Mouse (Mus musculus): Measurements from ENCODE around the gene Mrpl38.
A peak's percentile ranks its signal among the peaks of the same experiment; 100 is the strongest.

Mrpl38 gene

DNA sequence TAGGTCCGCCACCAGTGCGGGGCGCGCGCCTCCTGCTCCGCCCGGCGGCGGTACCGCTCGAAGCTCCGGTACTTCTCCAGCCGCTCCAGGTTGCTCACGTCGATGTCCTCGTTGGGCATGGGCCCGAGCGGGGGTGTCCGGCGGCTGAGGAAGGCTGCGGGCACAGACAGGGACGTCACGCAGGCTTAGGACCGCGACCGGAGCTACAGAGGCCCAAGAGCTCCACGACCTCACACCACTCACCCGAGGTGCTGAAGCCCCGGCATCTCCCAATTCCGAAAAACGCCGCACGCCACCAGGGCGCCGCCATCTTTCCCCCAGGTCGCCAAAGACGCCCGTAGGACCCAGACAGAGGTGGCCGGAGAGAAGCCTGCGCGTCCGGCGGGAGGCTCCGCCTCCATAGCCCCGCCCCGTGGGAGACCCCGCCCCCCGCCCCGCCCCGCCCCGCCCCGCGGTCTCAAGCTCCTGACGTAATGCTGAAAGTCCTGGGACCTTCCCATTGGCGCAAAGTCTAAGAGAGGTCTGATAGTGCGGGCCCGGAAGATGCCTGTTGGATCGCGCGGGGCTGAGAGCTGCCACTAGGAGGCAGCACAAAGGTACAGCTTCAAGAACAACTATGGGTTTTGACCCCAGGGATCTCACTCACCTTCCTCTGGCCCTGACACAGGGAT lies at the start of gene Mrpl38:
Gene Mrpl38, minus strand, starts transcription at position 401 of the 671 bp plus-strand sequence.
- peak; percentile 77 to 86 for DNase-seq

DNA sequence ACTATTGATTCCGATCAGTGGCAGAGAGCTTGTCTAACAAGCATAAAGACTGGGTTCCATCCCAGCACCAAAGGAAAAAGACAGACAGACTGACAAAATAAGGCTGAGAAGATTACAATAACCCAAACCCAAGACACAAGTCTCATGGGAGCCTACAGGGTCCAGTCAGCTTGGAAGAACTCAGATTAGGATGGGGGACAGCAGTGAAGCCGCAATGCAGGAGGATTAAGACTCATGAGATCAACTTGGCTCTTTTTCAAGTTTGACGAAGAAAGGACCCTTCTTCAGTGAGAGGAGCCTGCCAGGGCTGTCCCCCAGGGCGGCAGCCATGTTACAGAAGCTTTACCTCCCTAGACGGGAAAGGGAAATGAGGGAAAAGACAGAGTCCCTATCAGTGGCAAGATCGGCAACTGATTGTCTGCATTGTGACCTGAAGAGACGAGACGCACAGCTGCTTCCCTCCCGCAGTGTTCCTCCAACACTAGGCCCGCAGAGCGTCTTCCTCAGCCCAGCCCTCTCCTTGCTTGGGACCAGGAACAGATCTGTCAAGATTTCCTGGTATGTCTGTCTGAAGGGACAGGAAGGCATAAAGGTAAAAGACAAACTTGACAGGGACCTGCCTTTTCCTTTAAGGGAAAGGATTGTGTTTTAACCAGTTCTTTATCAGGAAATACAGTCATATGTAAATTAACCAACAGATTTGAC lies 48.7 kb upstream of the Mrpl38 start:
- no peak for DNase-seq

DNA sequence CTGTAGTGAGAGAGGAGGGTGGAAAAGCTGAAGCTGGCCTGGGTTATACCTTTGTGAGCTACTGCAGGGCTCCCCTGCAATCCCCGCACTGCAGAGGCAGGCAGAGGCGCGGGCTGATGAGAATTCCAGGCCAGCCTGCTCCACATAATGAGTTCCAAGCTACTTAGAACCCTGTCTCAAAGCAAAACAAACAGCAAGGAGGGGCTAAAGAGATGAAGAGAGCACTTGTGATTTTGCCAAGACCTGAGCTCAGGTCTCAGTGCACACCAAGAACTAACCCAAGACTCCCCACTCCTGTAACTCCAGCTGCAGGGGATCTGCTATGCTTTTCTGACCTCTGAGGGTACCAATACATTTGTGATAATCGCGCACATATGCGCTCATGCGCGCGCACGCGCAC lies 47.7 kb upstream of the Mrpl38 start:
- no peak for DNase-seq

DNA sequence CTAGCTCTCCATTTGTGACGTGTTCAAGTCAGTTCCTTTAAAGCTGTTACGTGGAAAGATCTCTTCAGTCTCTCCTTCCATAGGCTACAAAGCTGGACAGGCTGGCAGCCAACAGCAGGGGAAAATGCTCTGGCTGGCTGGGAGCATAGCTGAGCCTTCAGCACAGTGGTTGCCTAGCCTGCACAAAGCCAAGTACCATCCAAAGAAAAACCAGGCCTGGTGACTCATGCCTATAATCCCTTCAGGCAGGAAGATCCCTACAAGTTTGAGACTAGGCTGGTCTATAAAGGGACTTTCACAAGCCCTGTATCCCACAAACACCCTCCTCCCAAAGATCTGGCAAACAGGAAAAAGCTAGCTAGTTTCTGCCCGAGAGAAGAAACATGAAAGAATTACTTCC lies 47.2 kb upstream of the Mrpl38 start:
- DNase-seq = no peak

DNA sequence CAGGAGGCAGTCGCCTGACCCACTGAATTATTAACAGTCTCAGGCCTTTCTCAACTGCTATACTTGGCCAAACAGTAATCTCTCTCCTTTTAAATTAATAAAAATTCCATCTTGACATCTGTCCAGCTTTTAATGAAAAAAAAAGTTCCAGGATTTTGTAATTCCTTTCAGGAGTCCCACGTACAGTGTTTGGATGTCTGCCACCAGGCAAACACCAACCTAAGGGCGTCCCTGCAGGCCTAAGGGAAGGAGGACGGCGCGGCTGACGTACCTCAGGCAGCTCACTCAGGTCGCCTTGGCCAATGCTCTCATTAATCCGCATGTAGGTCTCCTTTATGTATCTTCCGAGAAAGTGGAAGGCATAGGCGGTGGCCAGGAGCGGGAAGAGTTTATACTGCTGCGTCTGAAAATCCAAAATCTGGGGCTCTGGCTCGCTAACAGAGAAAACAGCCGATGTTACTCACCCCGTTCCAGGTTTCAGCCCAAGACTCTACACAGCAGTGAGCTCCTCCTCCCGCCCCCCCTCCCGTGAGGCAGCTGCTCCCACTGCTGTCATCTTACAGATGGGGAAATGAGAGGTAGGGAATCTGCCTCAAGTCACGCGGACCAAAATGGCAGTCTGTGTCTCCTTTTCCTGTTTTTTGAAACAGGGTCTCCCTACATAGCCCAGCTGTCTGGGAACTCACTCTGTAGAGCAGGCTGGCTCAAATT lies 39.9 kb upstream of the Mrpl38 start:
- no peak for DNase-seq

DNA sequence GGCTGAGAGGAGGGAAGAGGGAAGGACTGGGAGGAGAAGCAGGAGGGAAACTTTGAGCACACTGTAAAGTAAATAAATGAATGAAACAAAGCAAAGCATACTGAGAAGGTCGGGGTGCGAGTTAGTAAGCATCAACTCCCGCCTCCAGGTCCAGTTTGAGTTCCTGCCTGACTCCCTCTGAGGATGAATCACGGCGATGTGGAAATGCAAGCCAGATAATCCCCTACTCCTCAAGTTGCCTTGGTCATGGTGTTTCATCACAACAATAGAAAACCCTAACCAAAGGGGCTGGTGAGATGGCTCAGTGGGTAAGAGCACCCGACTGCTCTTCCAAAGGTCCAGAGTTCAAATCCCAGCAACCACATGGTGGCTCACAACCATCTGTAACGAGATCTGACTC lies 37.3 kb upstream of the Mrpl38 start:
- DNase-seq = no peak

DNA sequence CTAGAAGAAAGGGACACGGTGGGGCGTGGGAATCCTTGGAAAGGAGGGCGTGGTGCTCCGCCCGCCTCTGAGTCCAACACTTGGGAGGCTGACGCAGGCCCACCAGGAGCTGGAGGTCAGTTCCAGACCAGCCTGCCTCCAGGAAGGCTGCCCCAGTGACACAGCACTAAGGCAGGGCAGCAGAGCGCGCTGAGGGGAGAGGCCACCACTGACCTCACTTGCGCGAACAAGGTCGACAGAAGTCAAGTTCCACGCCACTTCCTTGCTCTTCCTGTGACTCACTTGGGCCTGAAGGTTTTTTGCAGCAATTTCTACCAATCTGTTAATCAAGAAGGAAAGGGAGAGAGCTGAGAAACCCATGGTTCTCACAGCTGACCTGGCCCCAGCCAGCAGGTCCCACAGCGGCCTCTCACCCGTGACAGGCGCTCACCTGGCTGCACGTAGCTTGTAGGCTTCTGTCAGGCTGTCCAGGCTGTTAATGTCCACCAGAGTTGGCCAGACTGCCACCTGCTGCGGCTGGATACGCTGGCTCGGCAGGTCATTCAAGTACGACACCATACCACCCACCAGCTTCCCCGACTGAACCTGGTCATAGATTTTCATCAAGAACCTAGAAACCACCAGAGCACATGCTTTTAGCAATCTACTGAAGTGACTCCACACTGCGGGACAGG lies 36.2 kb upstream of the Mrpl38 start:
- no peak for DNase-seq

DNA sequence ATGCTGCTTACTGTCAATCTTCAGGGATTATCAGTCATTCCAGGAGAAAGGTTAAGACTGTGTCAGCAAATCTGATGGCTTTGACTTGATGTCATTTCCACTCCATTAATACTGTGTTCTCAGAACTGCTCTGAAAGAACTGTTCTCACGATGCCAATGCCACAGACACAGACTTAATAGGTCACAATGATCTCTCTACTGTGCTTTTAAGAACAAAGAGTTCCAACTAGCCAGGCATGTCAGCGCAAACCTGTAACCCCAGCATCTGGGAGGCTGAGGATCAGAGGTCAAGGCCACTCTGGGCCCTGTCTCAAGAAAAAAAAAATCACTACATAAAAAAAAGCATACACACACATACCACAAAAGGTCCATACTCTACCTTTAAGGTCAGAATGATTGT lies 33.3 kb upstream of the Mrpl38 start:
- no peak for DNase-seq

DNA sequence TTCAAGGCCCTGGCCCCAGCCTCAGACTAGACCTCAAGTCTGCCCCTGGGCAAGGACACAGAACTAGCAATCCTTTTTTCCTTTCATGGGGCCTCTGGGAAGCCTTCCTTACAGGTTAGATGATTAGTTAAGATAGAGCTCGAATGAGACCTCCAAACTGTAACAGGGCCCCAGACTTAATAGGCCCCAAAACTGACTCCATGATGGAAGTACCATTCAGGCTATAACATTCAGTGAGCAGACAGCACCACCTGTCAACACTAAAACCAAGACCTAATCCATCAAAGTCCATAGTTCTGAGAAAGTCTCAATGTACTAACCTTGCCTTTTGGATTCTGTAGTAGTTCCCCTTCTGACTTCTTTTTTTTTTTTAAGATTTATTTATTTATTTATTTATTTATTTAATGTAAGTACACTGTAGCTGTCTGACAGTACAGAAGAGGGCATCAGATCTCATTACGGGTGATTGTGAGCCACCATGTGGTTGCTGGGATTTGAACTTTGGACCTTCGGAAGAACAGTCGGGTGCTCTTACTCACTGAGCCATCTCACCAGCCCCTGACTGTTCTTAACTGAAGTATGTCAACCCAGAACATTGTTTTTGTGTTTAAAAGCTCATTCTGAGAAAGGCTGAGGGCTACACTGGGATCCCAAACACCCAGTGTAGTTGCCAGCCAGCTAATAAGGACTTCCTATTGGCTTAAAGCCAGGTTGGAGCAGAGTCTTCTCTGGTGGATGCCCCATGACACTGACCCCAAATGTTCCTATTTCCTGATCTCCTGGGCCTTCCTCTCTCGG lies 31.5 kb upstream of the Mrpl38 start:
- DNase-seq = no peak

DNA sequence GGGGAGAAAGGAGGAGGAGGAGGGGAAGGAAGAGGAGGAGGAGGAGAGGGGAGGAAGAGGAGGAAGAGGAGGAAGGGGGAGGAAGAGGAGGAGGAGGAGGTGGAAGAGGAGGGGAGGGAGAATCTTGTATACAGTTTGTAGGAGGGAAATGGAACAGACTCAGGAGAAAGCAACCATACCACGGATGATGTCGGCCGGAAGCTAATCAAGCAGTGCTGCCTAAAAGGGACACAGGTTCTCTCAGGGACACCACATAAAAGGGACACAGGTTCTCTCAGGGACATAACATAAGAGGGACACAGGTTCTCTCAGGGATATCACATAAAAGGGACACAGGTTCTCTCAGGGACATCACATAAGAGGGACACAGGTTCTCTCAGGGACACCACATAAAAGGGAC lies 30.5 kb upstream of the Mrpl38 start:
- no peak for DNase-seq

DNA sequence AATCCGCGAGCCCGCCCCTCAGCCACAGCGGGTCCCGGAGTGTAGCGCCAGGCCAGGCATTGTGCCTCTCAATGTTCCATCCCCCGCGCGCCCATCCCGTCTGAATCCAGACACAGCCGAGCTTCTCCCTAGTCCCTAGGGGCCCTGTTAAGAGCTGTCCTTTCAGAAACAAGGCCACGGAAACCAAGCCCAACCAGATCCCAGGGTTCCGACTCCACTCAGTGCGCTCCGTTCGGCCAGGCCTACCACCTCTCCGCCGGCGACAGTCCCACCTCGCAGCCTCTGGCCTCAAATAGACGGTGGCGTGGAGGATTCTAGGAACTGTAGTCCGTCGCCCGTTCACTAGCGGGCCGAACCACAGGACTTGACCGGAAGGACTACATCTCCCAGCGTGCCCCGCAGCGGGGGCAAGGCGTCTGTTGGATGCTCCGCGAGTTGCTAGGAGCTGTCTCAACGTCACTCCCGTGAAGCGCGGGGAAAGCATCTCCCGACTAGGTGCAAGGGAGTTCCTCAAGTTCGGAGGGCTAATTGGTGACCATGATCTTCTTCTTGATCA lies 29.3 kb upstream of the Mrpl38 start, which contains the start of gene Fbf1:
Gene Fbf1, minus strand, starts transcription at position 283 of the 556 bp plus-strand sequence.
- peak; percentile 90 to 91 for DNase-seq

DNA sequence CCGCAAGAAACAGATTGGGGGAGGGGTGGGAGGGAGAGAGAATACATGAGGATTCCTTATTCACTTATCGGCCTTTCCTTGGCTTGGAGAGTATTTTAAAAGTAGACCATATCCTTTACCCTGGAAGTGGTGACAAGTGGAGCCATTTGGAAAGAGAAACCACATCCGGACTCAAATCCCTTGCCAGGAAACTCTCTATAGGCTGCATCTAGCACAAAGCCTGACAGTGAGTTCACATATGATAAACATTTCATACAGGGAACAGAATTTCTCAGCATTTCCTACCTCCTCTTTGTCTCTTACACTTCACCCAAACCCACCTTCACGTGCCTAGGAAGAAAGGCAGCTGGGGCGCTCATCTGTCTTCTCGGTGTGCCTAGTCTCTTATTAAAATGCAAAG lies 28.6 kb upstream of the Mrpl38 start:
- DNase-seq = no peak

DNA sequence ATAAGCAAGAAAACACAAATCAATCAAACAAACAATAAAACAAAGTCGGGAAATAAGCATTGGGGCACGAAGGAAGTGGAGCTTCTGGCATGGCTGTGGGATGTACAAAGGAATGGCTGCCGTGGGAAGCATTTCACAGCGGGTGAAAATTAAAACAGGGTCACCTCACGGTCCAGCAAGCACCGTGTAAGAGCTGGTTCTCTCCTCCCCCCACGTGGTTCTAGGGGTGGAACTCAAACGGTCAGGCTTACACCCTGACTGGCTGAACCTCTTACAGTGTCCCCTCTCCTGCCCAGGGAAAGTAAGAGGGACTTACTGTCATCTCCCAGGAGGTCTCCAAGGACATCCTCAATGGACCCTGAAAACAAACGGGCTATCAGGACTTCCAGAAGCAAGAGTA lies 24.3 kb upstream of the Mrpl38 start:
- no peak for DNase-seq

DNA sequence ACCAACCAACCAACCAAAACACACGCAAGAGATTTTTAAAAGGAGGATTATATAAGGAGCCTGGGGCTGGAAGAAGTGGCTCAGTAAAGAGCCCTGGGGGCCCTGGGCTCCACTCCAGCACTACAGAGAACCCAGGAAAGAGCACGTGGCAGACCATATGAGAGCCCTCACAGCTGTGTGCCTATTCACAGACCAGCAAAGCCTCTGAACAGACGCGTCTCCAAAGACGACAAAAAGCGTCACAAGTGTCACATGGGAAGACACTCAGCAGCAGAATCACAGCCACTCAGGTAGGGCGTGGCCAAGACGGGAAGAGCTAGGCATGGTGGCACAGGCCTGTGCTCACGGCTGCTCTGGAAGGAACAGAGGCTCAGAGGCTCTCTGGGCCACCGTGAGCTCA lies 23.5 kb upstream of the Mrpl38 start:
- DNase-seq = no peak

DNA sequence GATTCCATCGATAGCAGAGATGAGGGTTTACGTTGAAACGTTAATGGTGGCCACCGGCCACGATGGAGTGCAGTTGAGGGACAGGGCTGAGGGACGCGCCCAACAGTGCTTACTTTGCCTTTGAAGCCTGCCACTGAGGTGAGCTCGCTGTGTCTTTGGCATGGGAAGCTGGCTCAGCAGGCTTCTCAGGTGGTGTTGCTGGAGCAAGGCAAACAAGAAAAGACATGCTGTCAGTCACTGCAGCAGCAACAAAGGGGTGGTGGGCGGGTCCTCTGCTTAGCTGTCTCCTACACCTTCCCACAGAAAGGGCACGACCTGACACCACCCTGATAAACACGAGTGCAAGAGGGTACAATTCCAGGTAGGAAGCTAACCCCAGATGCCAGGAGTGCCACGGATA lies 22.6 kb upstream of the Mrpl38 start:
- DNase-seq = no peak

DNA sequence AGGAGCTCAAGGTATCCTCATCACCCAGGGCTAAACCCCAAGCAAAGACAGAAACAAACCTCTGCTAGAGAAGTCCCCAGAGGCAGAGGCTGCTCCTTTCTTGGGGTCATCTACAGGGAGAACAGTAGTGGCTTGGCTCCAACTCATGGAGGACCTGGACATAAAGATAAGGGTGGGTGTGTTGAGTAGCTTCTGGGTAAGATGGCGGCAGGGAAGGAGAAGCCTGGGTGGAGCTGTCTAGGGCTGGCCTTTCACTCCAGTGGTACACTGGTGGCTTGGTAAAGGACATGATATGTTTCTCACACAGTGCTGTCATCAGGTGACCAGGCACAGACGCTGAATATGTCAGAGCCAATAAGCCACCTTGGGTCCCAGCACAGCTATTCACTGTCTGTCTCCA lies 12.3 kb upstream of the Mrpl38 start:
- DNase-seq = no peak

DNA sequence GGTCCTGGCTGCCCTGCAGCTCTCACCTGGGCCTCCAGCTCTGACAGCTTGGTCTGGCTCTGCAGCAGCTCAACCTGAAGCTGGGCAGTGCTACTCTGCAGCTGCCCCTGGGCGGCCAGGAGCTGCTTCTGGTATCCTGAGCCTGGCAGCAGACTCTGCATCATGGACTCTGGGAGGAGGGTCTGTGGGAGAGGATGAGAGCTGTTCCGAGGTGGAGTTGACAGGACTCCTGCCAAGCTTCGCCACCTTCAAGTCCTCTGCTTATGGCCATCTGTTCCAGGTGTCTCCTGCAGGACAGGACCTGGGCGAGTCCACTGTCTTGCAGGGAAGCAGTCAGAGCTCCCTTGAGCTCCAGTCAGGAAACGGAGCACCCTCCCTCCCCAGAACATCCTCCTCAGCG lies 10.7 kb upstream of the Mrpl38 start:
- no peak for DNase-seq

DNA sequence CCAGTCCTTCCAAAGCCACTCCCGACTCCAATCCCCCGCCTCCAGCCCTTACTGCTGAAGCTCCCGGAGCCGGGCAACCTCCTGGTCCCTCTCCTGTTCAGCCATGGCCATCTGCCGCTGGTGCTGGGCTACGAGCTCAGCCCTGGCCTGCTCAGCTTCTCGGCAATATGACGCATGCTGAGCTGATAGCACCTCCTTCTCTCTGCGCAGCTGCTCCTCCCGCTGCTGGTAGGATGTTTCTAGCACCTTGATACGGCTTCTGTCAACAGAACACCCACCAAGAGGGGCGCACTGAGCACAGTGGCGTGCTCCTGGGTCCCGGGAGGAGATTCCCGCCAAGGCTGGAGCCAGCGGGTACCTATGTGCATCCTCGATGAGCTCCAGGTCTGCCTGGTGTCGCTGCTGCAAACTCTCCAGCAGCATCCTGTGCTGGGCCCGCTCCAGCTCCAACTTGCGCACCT lies 10.1 kb upstream of the Mrpl38 start:
- no peak for DNase-seq

DNA sequence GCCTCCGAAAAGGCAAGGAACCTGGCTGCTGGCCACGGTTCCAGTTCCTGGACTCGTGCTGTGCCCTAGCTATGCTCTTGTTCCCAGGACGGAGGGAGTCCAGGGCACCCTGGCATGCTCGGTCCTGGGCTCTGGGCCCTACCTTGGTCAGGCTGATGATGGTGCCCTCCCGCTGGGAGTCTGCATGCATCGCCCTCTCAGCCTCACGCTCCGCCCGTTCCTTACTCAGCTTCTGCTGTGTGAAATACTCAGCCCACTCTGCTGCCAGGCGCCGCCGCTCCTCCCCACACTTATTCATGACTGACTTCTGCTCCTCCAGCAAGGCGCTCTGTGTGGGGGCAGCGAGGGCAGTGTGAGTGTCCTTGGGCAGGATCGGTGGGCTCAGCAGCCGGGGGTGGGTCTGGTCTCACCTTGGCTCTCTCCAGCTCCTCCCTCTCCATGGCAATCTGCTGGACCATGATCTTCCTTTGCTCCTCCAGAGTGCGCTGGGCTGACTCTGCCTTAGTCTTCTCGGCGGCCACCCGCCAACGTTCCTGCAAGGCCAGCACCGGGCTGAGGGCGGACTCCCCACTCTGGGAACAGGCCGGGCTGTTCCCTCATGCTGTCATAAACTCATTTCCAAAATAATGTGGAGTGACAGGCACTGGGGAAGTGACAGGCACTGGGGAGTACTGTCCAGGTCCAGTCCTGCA lies 7.8 kb upstream of the Mrpl38 start:
- no peak for DNase-seq

DNA sequence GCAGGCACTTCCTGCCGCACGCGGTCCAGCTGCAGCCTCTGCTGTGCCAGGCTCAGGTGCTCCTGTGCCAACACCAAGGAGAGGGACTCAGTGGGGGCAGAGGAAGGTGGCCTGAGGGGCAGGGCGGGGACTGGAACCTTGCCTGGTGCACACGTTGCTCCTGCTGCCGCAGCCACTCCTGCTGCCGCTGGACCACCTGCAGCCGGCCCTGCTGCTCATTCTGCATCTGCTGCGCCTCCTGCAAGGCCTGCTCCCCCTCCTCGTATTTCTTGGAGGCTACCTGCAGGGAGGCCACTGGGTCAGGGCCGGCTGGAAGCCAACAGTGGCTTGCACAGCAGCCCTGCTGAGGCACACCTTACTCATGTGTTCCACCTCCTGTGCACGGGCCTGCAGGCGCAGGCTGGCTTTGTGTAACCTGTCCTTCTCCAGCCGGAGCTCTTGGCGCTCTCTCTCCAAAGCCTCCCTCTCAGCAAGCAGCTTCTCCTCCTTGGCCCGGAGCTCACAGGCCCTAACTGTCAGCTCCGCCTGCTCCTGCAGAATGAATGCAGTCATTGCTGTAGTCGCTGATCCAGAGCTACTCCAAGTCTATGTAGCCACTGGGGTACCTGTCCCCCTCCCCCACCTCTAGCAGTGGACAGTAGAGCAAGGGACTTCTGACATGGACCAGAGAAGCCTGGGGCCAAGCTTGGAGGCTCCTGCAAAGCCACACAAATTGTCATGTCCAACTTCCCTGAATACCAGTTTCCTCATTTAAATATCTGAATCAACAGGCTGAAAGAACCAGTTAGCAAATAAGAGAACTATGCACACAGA lies 7.0 kb upstream of the Mrpl38 start:
- DNase-seq = no peak

DNA sequence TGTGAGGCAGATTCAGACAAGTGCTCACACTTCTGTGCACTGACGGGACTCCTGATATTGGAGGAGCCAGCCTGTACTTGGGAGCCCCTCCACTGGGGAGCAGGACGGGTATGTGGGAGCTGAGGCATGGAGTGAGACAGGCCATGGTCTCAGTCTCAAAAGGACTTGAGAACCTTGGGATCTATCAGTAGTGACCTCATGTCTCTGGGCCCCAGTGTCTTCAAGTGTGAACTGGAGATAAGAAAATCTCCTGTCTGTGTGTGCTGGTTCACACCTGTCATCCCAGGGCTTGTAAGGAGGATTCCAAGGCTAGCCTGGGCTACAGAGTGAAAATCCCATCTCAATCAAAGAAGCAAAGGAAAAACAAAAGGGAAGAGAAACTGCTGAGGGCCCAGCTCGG lies 4.8 kb upstream of the Mrpl38 start:
- no peak for DNase-seq

Measured in thymus, adult 18-20 months (tissue).